Mouse (Mus musculus) kidney, embryonic 14.5 days (tissue): Measurements from ENCODE around the gene Amer1. TPM values are rescaled to one million over a fixed set of nuclear protein-coding genes. Genes with fewer than 3 reads are reported as not detected.

ENCODE experiments used
- ATAC-seq: fragments of 200-750 bp; cut with Nextera tagmentation; 2 replicates; pipeline ENCODE4 v1.8.0; 2017; ENCODE audit warnings: moderate number of reproducible peaks, mild to moderate bottlenecking, moderate TSS enrichment, moderate library complexity; ENCODE audit not compliant: low FRiP score, low TSS enrichment
- H3K27ac ChIP-seq: fragments of 300-500 bp; sonication (generic); 2 replicates; pipeline ENCODE4 v1.5.1; 2014; ENCODE audit warnings: low read depth, mild to moderate bottlenecking, low read length, moderate library complexity, mixed read lengths
- H3K27me3 ChIP-seq: fragments of 300-500 bp; sonication (generic); 2 replicates; pipeline ENCODE4 v1.6.1; 2014; ENCODE audit warnings: mild to moderate bottlenecking, low read length; ENCODE audit not compliant: control insufficient read depth, insufficient read depth
- H3K36me3 ChIP-seq: fragments of 300-500 bp; sonication (generic); 2 replicates; pipeline ENCODE4 v1.6.1; 2014; ENCODE audit warnings: low read length, mixed read lengths; ENCODE audit not compliant: control insufficient read depth, insufficient read depth
- H3K4me1 ChIP-seq: fragments of 300-500 bp; sonication (generic); 2 replicates; pipeline ENCODE4 v1.6.1; 2014; ENCODE audit warnings: low read length, mixed read lengths; ENCODE audit not compliant: control insufficient read depth, insufficient read depth
- H3K4me2 ChIP-seq: fragments of 300-500 bp; sonication (generic); replicated peaks from 2 replicates; pipeline ENCODE4 v1.6.1; 2014; ENCODE audit warnings: low read depth, mild to moderate bottlenecking, low read length
- H3K4me3 ChIP-seq: fragments of 300-500 bp; sonication (generic); 2 replicates; pipeline ENCODE4 v1.5.1; 2014; ENCODE audit warnings: mild to moderate bottlenecking, low read length
- H3K9ac ChIP-seq: fragments of 300-500 bp; sonication (generic); 2 replicates; pipeline ENCODE4 v1.6.1; 2014; ENCODE audit warnings: low read depth, mild to moderate bottlenecking, low read length, moderate library complexity
- H3K9me3 ChIP-seq: fragments of 300-500 bp; sonication (generic); 2 replicates; pipeline ENCODE4 v1.6.1; 2016; ENCODE audit warnings: low read length; ENCODE audit not compliant: control insufficient read depth
- whole genome bisulfite sequencing: fragments of 180-500 bp; shearing (Covaris S2); extraction: QIAGEN DNeasy Blood & Tissue Kit; methylation state at CpG from one replicate; pipeline ENCODE4 v1.1.7; 2014; 5-methylcytosine and 5-hydroxymethylcytosine counted together
- polyA plus RNA-seq: library from polyadenylated mRNA; unstranded; fragments of >200 nt; fragmentation: Nextera tagmentation; extraction: Ambion mirVana; gene quantifications from 2 replicates; pipeline ENCODE4 v1.2.1, GENCODE M21; 2014

Amer1 gene
- polyA plus RNA-seq, 1 experiment from 2014 or later = 10.2 TPM

GRCm38 (mm10) chrX:95437236-95437635, 7.4 kb downstream of the Amer1 start:
- H3K36me3 ChIP-seq = no peaks in the 10 kb centered on the region
- ATAC-seq = no peak
- H3K4me1 ChIP-seq = no peaks in the 10 kb centered on the region
- H3K9ac ChIP-seq = no peak overlapping the region
- no peaks in the 10 kb centered on the region for H3K9me3 ChIP-seq
- no peak overlapping the region for H3K27ac ChIP-seq
- H3K4me3 ChIP-seq = no peak overlapping the region
- H3K27me3 ChIP-seq = no peaks in the 10 kb centered on the region
- WGBS = 92% methylated on average over 1 of the region's 1 CpGs
- H3K4me2 ChIP-seq = no peak overlapping the region

- H3K27me3 ChIP-seq = no peaks in the 10 kb centered on the region
- no peak overlapping the region for H3K4me2 ChIP-seq
- no peaks in the 10 kb centered on the region for H3K36me3 ChIP-seq
- H3K4me1 ChIP-seq = no peaks in the 10 kb centered on the region
- H3K9ac ChIP-seq = no peak overlapping the region
- ATAC-seq = no peak
- no peaks in the 10 kb centered on the region for H3K9me3 ChIP-seq
- H3K27ac ChIP-seq = no peak overlapping the region
- no peak overlapping the region for H3K4me3 ChIP-seq
These were observed 71.6 kb downstream of the Amer1 start for GRCm38 (mm10) chrX:95373101-95373500.

Other genes starting within 250 kb of the Amer1 start
- 12.8 and 13.8 TPM in 2 replicates for gene Arhgef9, start 248.0 kb downstream of the Amer1 start, polyA plus RNA-seq
- 0.28 TPM in 1 of 2 replicates, not detected in the other for gene Asb12, start 113.1 kb upstream of the Amer1 start, polyA plus RNA-seq
- not detected in 2 replicates for gene Pfn5, start 113.2 kb upstream of the Amer1 start, polyA plus RNA-seq
- 26.1 and 26.4 TPM in 2 replicates for gene Zc4h2, start 213.6 kb upstream of the Amer1 start, polyA plus RNA-seq